Mouse (Mus musculus) heart, postnatal 0 days (tissue): ENCODE measurements around the gene Napepld.

Experiments
- CTCF ChIP-seq: IDR thresholded peaks from 2 replicates; pipeline ENCODE4 v1.5.1; 2016; ENCODE audit warnings: antibody characterized with exemption, control low read depth, low read depth
- EP300 ChIP-seq: IDR thresholded peaks from 2 replicates; pipeline ENCODE4 v1.6.1; 2016; ENCODE audit warnings: antibody characterized with exemption, low read depth

- TF ChIP-seq EP300 (no peak), CTCF (no peak)
These were observed 9.0 kb downstream of the Napepld start for GRCm38 (mm10) chr5:21692230-21692629.
